Mouse (Mus musculus) cerebellum, postnatal 10 days (tissue): ENCODE results near the gene Tob1.

Experiments
- DNase-seq, 2 experiments: peaks; one replicate each; pipeline ENCODE4 v3.0.0; 2021; ENCODE audit warnings: mixed read lengths in 2 of 2

The Tob1 gene

GRCm38 (mm10) chr11:94211124-94211603 lies at the start of gene Tob1:
Gene Tob1, plus strand, starts transcription at chr11:94211454.
- peak; percentile 99 to 100 for DNase-seq

- no peak for DNase-seq
These were observed 49.2 kb upstream of the Tob1 start for GRCm38 (mm10) chr11:94161867-94162581.

GRCm38 (mm10) chr11:94163005-94163767 lies 48.1 kb upstream of the Tob1 start:
- no peak for DNase-seq

- DNase-seq: no peak
These were observed 45.5 kb upstream of the Tob1 start for GRCm38 (mm10) chr11:94165745-94166144.

- peak; percentile 71 to 83 for DNase-seq
These were observed 43.0 kb upstream of the Tob1 start for GRCm38 (mm10) chr11:94168238-94168637.

GRCm38 (mm10) chr11:94169596-94169995 lies 41.7 kb upstream of the Tob1 start:
- no peak for DNase-seq

- DNase-seq: no peak
These were observed 39.6 kb upstream of the Tob1 start for GRCm38 (mm10) chr11:94171691-94172090.

- no peak for DNase-seq
These were observed 39.1 kb upstream of the Tob1 start for GRCm38 (mm10) chr11:94172186-94172585.

- no peak for DNase-seq
These were observed 37.5 kb upstream of the Tob1 start for GRCm38 (mm10) chr11:94173726-94174146.

GRCm38 (mm10) chr11:94175288-94175687 lies 36.0 kb upstream of the Tob1 start:
- DNase-seq: no peak

GRCm38 (mm10) chr11:94175694-94176093 lies 35.6 kb upstream of the Tob1 start:
- peak; percentile 45 to 59 for DNase-seq

GRCm38 (mm10) chr11:94177841-94178585 lies 33.2 kb upstream of the Tob1 start:
- no peak for DNase-seq

GRCm38 (mm10) chr11:94179768-94180167 lies 31.5 kb upstream of the Tob1 start:
- no peak for DNase-seq

GRCm38 (mm10) chr11:94180194-94180593 lies 31.1 kb upstream of the Tob1 start:
- no peak for DNase-seq

- no peak for DNase-seq
These were observed 29.6 kb upstream of the Tob1 start for GRCm38 (mm10) chr11:94181694-94182093.

- peak in 1 of 2 experiments; percentile 28 for DNase-seq
These were observed 28.5 kb upstream of the Tob1 start for GRCm38 (mm10) chr11:94182711-94183110.

- no peak for DNase-seq
These were observed 28.1 kb upstream of the Tob1 start for GRCm38 (mm10) chr11:94183120-94183519.

- DNase-seq: no peak
These were observed 27.6 kb upstream of the Tob1 start for GRCm38 (mm10) chr11:94183671-94184070.

GRCm38 (mm10) chr11:94189579-94189978 lies 21.7 kb upstream of the Tob1 start:
- no peak for DNase-seq

GRCm38 (mm10) chr11:94190665-94191064 lies 20.6 kb upstream of the Tob1 start:
- DNase-seq: no peak

GRCm38 (mm10) chr11:94193109-94193508 lies 18.1 kb upstream of the Tob1 start:
- peak; percentile 57 to 69 for DNase-seq

- DNase-seq: no peak
These were observed 14.9 kb upstream of the Tob1 start for GRCm38 (mm10) chr11:94196311-94196710.
